Mouse (Mus musculus) stomach, postnatal 0 days (tissue): ENCODE measurements around the gene Mmp3. TPM values are rescaled to one million over a fixed set of nuclear protein-coding genes. Genes with fewer than 3 reads are reported as not detected.

ENCODE experiments used
- ATAC-seq: fragments of 200-750 bp; cut with Nextera tagmentation; 2 replicates; pipeline ENCODE4 v1.8.0; 2017; ENCODE audit not compliant: low FRiP score, low TSS enrichment
- DNase-seq: peaks from one replicate; pipeline ENCODE4 v3.0.0-alpha.2; 2016; ENCODE audit warnings: low spot score
- H3K27ac ChIP-seq: fragments of 300-500 bp; sonication (generic); replicated peaks from 2 replicates; pipeline ENCODE4 v1.5.1; 2014; ENCODE audit warnings: mild to moderate bottlenecking, control low read depth
- H3K27me3 ChIP-seq: fragments of 300-500 bp; sonication (generic); 2 replicates; pipeline ENCODE4 v1.6.1; 2014; ENCODE audit warnings: low read length; ENCODE audit not compliant: control insufficient read depth, insufficient read depth
- H3K36me3 ChIP-seq: fragments of 300-500 bp; sonication (generic); 2 replicates; pipeline ENCODE4 v1.6.1; 2014; ENCODE audit warnings: low read length, mixed read lengths; ENCODE audit not compliant: control insufficient read depth, insufficient read depth
- H3K4me1 ChIP-seq: fragments of 300-500 bp; sonication (generic); replicated peaks from 2 replicates; pipeline ENCODE4 v1.6.1; 2014; ENCODE audit warnings: antibody characterized with exemption; ENCODE audit not compliant: control insufficient read depth, insufficient read depth
- H3K4me2 ChIP-seq: fragments of 300-500 bp; sonication (generic); replicated peaks from 2 replicates; pipeline ENCODE4 v1.6.1; 2014; ENCODE audit warnings: low read depth, mild to moderate bottlenecking, control low read depth, moderate library complexity
- H3K4me3 ChIP-seq: fragments of 300-500 bp; sonication (generic); 2 replicates; pipeline ENCODE4 v1.5.1; 2014; ENCODE audit warnings: low read depth, low read length, control low read depth
- H3K9ac ChIP-seq: fragments of 300-500 bp; sonication (generic); 2 replicates; pipeline ENCODE4 v1.6.1; 2014; ENCODE audit warnings: mild to moderate bottlenecking, low read length, control low read depth, mixed read lengths
- H3K9me3 ChIP-seq: fragments of 300-500 bp; sonication (generic); 2 replicates; pipeline ENCODE4 v1.6.1; 2016; ENCODE audit warnings: low read length; ENCODE audit not compliant: control insufficient read depth
- CTCF ChIP-seq: IDR thresholded peaks from 2 replicates; pipeline ENCODE4 v1.5.1; 2016; ENCODE audit warnings: antibody characterized with exemption, low read depth, mild to moderate bottlenecking, moderate library complexity
- EP300 ChIP-seq: optimal IDR thresholded peaks from 2 replicates; pipeline ENCODE3; 2016; ENCODE audit warnings: antibody characterized with exemption
- WGBS: fragments of 180-500 bp; shearing (Covaris S2); extraction: QIAGEN DNeasy Blood & Tissue Kit; methylation state at CpG from one replicate; pipeline ENCODE4 v1.1.7; 2014; 5-methylcytosine and 5-hydroxymethylcytosine counted together
- polyA plus RNA-seq: library from polyadenylated mRNA; unstranded; fragments of >200 nt; fragmentation: Nextera tagmentation; extraction: Ambion mirVana; gene quantifications from 2 replicates; pipeline ENCODE4 v1.2.1, GENCODE M21; 2015

Gene Mmp3
- polyA plus RNA-seq, 1 experiment from 2014 or later = 0.10 TPM

DNA sequence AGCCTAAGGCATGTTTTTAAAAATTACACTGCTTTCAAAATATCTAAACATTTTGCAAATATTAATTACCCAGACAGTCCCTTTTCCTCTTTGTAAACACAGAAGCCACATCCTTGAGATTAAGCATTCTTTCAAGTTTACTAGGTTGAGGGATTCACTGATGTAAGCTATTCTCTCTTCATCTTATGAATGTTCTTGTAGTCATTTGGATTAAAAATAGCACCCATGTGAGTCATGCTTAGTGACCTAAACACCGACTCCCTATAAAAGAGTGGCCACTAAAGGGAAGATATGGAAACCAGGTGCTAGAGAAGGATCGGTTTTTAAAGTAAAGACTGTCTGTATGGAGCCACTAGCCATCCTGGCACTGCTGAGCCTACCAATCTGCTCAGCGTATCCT, 56.4 kb downstream of the Mmp3 start, which contains the start of gene Mmp10:
Gene Mmp10, plus strand, starts transcription at position 302 of the 400 bp plus-strand sequence.
- Histone ChIP-seq H3K36me3 (no peaks in the 10 kb centered on the region), H3K4me1 (no peaks in the 10 kb centered on the region), H3K27me3 (no peaks in the 10 kb centered on the region), H3K4me3 (no peak within 1 kb of the TSS), H3K9ac (no peak within 1 kb of the TSS), H3K27ac (no peak within 1 kb of the TSS), H3K9me3 (no peaks in the 10 kb centered on the region), H3K4me2 (no peak within 1 kb of the TSS)
- WGBS = 87% methylated on average over 3 of the region's 3 CpGs
- DNase-seq = no peak
- TF ChIP-seq CTCF (no peak), EP300 (no peak)
- ATAC-seq = no peak

Other genes starting within 250 kb of the Mmp3 start
- gene Mmp13, start 173.3 kb upstream of the Mmp3 start, polyA plus RNA-seq = 0.34 and 0.42 TPM in 2 replicates
- gene Mmp12, start 101.4 kb upstream of the Mmp3 start, polyA plus RNA-seq = 0.15 TPM in 1 of 2 replicates, not detected in the other
- not detected in 2 replicates for gene Mmp1b, start 57.8 kb upstream of the Mmp3 start, polyA plus RNA-seq
- gene Mmp10, start 56.5 kb downstream of the Mmp3 start, polyA plus RNA-seq = not detected in 2 replicates
- 0.16 TPM in 2 replicates for gene Mmp8, start 112.6 kb downstream of the Mmp3 start, polyA plus RNA-seq
- not detected in 2 replicates for gene Mmp27, start 125.6 kb downstream of the Mmp3 start, polyA plus RNA-seq
- not detected in 2 replicates for gene Mmp20, start 182.4 kb downstream of the Mmp3 start, polyA plus RNA-seq
- gene Mmp7, start 246.3 kb downstream of the Mmp3 start, polyA plus RNA-seq = 0.27 and 0.36 TPM in 2 replicates